Mouse (Mus musculus) thymus, adult 2 months (tissue): ENCODE measurements around the gene Nfya.

Experiments used
- CTCF ChIP-seq: fragments of 200-500 bp; IDR thresholded peaks from 2 replicates; pipeline ENCODE4 v1.5.1; 2012; ENCODE audit warnings: mild to moderate bottlenecking, control low read depth, low read length, moderate library complexity, borderline replicate concordance; ENCODE audit not compliant: control insufficient read depth, poor library complexity, insufficient read depth; ENCODE audit errors: extremely low read depth
- POLR2A ChIP-seq: fragments of 200-500 bp; IDR thresholded peaks from 2 replicates; pipeline ENCODE4 v1.6.1; 2012; ENCODE audit warnings: mild to moderate bottlenecking, low read length, control low read depth, moderate library complexity; ENCODE audit not compliant: control insufficient read depth, poor library complexity, insufficient read depth; ENCODE audit errors: extremely low read depth

- TF ChIP-seq POLR2A (no peak), CTCF (no peak)
Observed at GRCm38 (mm10) chr17:48407154-48407553, 2.6 kb downstream of the Nfya start.
